Mouse (Mus musculus): Measurements from ENCODE around the gene Gsx2.

Gene Gsx2

DNA sequence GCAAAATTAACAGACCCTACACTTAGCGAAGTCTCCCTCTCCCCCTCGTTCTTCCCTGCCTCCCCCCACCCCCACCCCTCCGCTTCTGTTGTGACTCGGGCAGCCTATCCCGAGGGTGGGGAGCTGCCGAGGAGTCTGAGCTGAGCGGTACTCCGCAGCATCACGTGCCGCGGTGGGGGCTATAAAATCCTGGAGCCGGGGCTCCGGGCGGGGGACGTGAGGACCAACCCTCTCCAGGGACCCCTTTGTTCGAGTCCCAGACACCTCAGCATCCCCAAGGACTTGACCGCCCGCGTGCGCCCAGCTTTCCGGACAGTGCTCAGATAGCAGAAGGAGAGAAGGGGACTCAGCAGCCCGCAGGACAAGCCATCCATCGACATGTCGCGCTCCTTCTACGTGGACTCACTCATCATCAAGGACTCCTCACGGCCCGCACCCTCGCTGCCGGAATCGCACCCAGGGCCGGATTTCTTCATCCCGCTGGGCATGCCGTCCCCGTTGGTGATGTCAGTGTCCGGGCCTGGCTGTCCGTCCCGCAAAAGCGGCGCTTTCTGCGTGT, at the start of gene Gsx2:
Gene Gsx2 (plus strand): TSS at position 219 of the 559 bp plus-strand sequence.
- DNase-seq (ENCODE audit: extremely low read depth, low read depth, low spot score) = no peak

- no peak for DNase-seq (ENCODE audit: extremely low read depth, low read depth, low spot score)
Measured at GRCm38 (mm10) chr5:75035475-75035874, 39.9 kb upstream of the Gsx2 start.

GRCm38 (mm10) chr5:75039307-75039706, 36.1 kb upstream of the Gsx2 start:
- DNase-seq (ENCODE audit: extremely low read depth, low read depth, low spot score) = no peak

DNA sequence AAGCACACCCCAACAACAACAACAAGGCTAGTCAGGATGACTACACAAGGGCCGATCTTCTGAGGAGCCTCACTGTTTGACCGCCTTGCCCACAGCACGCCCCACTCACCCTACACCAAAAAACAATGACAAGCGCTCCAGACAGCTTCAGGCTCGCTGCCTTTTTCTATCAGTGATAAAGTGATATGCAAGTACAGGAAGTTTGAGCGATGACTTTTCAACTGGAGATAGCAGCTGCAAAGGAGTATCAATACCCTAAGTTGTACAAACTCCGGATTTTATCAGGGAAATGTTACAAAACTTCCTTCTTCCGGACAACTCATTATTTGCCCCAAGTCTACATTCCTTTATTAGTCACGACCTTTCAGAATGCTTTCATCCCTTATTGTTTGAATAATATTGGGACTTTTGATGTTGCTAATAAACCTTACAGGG, 32.4 kb upstream of the Gsx2 start:
- no peak for DNase-seq (ENCODE audit: extremely low read depth, low read depth, low spot score)

DNA sequence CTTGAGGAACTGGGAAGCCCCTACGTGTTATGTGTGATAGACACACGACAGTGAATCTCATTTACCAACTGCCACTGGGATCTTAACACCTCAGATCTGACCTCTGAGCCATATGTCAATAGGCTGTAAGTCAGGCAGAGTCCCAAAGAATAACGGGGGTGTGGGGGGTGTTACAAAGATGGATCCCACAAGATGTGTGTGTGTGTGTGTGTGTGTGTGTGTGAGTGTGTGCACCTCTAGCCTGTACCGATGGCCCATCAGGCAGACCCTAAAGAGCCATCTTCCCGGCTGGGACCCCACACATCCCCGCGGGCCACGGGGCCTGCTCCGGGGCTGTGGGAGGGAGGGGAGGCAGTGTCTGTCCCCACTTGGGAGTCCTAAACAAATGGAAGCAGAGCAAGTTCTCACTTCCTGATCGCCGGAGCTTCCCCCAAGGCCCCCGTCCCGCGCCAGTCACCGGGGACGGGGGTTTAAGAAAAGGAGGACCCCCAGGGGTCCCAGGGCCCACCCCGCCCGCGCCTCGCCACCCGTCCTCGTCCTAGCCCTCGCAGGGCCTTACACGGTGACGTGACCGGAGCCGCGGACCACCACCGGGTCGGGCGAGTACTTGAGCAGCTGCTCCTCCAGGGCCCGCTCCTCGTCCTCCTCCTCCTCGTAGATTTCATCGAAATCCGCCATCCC, 31.6 kb upstream of the Gsx2 start:
- no peak for DNase-seq (ENCODE audit: extremely low read depth, low read depth, low spot score)

DNA sequence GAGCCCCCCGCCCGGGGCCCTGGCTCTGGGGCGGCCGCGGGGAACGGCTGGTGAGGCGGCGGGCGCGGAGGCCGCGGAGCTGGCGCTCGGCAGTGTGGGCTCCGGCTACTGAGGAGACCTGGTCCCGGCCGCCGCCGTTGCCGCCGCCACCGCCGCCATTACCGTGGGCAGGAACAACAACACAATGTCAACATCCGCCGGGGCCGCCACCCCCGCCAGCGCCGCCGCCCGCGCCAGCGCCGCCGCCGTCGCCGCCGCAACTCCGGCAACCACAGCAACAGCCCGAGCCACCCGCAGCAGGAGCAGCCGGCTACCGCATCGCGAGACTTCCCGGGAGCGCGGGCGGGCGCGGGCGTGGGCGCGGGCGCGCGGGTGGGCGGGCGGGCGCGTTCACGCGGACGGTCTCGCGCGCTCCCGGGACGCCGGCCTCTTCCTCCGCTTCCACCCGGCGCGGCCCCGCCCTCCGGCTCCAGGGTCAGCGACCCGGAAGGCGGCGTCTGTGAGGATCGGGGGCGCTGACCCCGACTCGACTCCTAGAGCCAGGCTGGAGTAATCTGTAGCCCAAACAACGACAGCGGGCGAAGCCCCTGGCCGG, 31.0 kb upstream of the Gsx2 start, which contains the start of gene Chic2:
Gene Chic2 (minus strand): TSS at position 465 of the 595 bp plus-strand sequence.
- DNase-seq (ENCODE audit: extremely low read depth, low read depth, low spot score) = no peak

DNA sequence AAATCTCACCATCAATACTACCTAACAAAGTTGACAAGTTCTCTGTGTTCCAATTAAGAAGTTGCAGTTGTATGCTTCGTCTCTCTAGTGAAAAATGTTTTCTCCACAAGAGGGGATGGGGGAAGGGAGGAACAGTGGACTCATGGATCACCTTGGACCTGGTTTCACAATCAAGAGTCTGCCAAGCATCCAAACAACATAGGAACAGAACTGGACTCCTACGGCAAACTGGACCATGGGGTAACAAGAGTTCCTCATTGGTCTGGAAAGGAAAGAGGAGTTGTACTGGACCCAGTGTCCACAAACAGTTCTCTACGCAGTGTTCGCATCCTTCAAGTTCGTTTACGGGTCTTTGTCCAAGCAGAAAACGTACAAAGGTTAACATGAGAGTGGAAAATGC, 30.0 kb upstream of the Gsx2 start:
- DNase-seq (ENCODE audit: extremely low read depth, low read depth, low spot score) = no peak

GRCm38 (mm10) chr5:75046681-75047321, 28.6 kb upstream of the Gsx2 start:
- no peak for DNase-seq (ENCODE audit: extremely low read depth, low read depth, low spot score)

DNA sequence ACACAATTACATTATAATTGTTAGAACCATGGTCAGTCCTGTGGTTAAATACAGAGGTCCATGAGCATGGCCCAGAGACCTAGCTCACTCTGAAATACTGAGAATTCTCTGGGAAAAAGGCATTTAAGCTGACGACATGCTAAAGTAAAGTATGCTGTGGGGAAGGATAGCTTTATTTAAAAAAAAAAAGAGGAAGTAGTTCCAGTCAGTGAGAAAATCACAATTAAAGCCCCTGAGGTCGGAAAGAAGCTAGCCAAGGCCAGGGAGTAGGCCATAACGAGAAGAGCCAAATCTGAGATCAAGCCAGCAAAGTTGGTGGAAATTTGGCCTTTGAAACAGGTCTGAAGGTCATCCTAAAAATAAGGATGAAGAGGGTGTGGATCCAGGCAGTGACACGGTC, 24.3 kb upstream of the Gsx2 start:
- no peak for DNase-seq (ENCODE audit: extremely low read depth, low read depth, low spot score)

DNA sequence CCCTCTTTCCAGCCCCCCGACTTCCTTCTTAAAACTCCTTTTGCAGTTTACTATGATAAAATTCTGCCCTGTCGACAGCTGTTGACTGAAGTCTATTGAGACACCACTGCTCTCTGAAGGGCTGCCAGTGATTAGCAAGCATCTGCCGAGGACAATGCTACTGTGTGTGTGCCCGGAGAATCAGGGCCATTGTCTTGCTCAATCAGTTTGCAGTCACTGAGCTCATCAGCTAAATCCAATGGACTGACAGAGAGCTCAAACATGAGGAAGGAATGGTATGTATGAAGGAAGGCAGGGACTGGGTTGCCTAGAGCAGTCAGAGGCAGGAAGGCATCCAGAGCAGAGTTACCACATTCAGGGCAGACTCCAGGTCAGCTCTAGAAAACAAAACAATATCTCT, 12.2 kb upstream of the Gsx2 start:
- peak; percentile 28 for DNase-seq (ENCODE audit: extremely low read depth, low read depth, low spot score)

GRCm38 (mm10) chr5:75066715-75067114, 8.7 kb upstream of the Gsx2 start:
- DNase-seq (ENCODE audit: extremely low read depth, low read depth, low spot score) = no peak

GRCm38 (mm10) chr5:75067125-75067756, 8.2 kb upstream of the Gsx2 start:
- no peak for DNase-seq (ENCODE audit: extremely low read depth, low read depth, low spot score)

- no peak for DNase-seq (ENCODE audit: extremely low read depth, low read depth, low spot score)
Measured at GRCm38 (mm10) chr5:75070132-75070531, 5.3 kb upstream of the Gsx2 start.

GRCm38 (mm10) chr5:75070656-75071375, 4.6 kb upstream of the Gsx2 start:
- DNase-seq (ENCODE audit: extremely low read depth, low read depth, low spot score) = no peak

- no peak for DNase-seq (ENCODE audit: extremely low read depth, low read depth, low spot score)
Measured at GRCm38 (mm10) chr5:75071951-75072350, 3.5 kb upstream of the Gsx2 start.

DNA sequence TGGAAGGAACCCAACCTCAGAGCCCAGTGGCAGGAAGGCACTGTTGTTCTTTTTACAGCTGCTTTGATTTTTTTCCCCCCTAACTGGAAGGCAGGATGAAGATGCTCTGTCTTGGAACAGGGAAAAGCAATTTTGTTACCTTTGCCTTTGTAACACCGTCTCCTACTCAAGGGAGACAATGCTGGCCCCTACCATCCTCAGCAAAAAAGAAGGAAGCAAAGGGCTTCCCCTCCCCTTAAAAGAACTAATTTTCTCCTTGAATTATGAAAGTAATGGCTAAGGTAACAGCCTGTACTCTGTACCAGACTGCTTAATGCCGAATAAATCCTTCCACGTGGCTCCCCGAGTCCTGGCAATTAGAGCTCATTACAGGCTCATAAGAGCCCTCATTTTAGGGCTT, 2.9 kb upstream of the Gsx2 start:
- DNase-seq (ENCODE audit: extremely low read depth, low read depth, low spot score) = no peak

DNA sequence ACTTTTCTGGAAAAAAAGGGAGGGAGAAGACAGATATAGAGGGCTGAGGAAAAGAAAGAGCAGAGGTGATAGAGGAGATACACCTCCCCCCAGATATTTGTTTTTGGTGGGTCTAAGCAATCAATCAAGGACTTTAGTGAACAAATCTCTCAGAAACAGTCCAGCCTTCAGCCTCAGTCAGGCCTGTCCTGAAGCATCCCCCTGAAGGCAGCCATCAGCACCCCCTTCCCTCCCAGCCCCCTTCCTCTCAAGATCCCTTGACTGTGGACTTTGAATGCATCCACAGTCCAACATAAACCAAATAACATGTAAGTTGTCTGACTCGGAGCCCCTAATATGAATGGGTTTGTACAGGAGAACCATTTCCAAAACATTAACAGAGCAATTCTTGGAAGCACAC, 2.2 kb upstream of the Gsx2 start:
- DNase-seq (ENCODE audit: extremely low read depth, low read depth, low spot score) = no peak

DNA sequence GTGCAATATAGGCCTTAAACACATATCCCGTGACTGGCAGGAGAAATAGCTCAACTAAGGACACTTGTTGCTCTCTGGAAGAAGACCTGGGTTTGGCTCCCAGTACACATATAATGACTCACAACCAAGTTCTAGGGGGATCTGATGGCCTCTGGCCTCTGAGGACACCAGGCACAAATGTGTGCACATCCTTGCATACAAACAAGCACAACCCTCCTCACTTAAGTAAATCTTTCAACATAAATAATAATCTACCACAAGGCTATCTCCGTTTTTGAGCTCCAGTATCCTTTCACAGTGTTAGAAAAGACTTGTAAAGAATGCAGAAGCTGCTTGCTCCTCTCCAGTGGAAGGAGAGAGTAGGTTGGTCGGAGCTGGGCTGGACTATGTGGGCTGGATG, 1.7 kb upstream of the Gsx2 start:
- DNase-seq (ENCODE audit: extremely low read depth, low read depth, low spot score) = no peak

- no peak for DNase-seq (ENCODE audit: extremely low read depth, low read depth, low spot score)
Measured at GRCm38 (mm10) chr5:75074132-75074531, 1.3 kb upstream of the Gsx2 start.

DNA sequence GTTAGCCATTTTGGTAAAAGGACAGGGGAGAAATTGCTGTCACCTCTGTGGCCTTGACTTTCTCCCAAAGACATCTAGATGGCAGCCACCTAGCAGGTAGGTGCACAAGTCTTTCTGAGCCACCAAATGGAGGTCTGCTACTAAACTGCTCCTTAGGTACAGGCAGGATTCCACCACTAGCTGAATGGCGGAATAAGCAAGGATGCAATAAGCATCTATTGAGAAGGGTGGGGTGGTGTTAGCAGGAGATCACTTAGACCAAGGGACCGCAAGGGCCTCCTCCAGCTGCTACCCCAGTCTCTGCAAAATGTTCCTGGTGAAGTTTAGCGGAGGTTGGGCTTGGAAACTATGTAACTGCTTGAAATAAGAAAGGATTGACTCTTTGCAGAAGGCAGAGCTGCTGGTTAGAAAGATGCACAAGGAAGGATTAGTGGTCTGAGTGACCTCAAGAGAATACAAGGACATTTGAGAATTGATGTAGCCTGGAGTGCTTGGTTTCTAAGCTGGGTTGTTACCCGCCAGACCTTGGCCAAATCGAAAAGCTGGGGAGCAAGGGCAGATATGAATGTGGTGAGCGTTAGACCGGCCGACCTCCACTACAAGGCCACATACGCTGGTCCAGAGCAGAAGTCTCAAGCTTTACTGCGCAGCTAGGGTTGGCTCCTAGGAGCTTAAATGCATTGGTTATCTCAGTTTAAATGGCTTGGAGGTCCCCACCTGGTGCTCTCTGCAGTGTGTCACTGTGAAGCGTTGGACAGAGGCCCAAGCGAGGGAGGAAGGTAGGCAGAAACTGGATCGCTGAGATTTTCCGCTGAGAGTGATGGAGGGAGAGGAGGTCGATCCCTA, 641 bp upstream of the Gsx2 start:
- DNase-seq (ENCODE audit: extremely low read depth, low read depth, low spot score) = no peak
